Mouse (Mus musculus): ENCODE results near the gene Fibp. TPM values are rescaled to one million over a fixed set of nuclear protein-coding genes. Genes with fewer than 3 reads are reported as not detected.

Gene Fibp
- polyA plus RNA-seq, 1 experiment = 122 TPM

Other genes with a start within 250 kb of the Fibp start
- gene Pacs1, start 187.5 kb upstream of the Fibp start, polyA plus RNA-seq (2012; rRNA removed) = 16.3 and 22.6 TPM in 2 replicates
- 97.3 and 108 TPM in 2 replicates for gene Sf3b2, start 165.2 kb upstream of the Fibp start, polyA plus RNA-seq (2012; rRNA removed)
- gene Gal3st3, start 162.3 kb upstream of the Fibp start, polyA plus RNA-seq (2012; rRNA removed) = 0.03 and 0.04 TPM in 2 replicates
- not detected in 2 replicates for gene Catsper1, start 124.9 kb upstream of the Fibp start, polyA plus RNA-seq (2012; rRNA removed)
- 3.6 and 4.4 TPM in 2 replicates for gene Cst6, start 111.0 kb upstream of the Fibp start, polyA plus RNA-seq (2012; rRNA removed)
- 24.4 and 26.8 TPM in 2 replicates for gene Eif1ad, start 93.9 kb upstream of the Fibp start, polyA plus RNA-seq (2012; rRNA removed)
- 125 and 147 TPM in 2 replicates for gene Banf1, start 93.4 kb upstream of the Fibp start, polyA plus RNA-seq (2012; rRNA removed)
- gene Sart1, start 71.9 kb upstream of the Fibp start, polyA plus RNA-seq (2012; rRNA removed) = 36.7 and 51.4 TPM in 2 replicates
- not detected in 2 replicates for gene Tsga10ip, start 58.1 kb upstream of the Fibp start, polyA plus RNA-seq (2012; rRNA removed)
- 228 and 236 TPM in 2 replicates for gene Drap1, start 35.6 kb upstream of the Fibp start, polyA plus RNA-seq (2012; rRNA removed)
- gene AI837181, start 35.5 kb upstream of the Fibp start, polyA plus RNA-seq (2012; rRNA removed) = 65.3 and 68.9 TPM in 2 replicates
- 0.07 TPM in 1 of 2 replicates, not detected in the other for gene Fosl1, start 13.1 kb upstream of the Fibp start, polyA plus RNA-seq (2012; rRNA removed)
- 11.3 and 15.1 TPM in 2 replicates for gene Ccdc85b, start 2.7 kb upstream of the Fibp start, polyA plus RNA-seq (2012; rRNA removed)
- 2.6 and 4.0 TPM in 2 replicates for gene Ctsw, start 7.9 kb downstream of the Fibp start, polyA plus RNA-seq (2012; rRNA removed)
- gene Efemp2, start 13.3 kb downstream of the Fibp start, polyA plus RNA-seq (2012; rRNA removed) = 77.3 and 86.8 TPM in 2 replicates
- 23.3 and 32.8 TPM in 2 replicates for gene Mus81, start 27.8 kb downstream of the Fibp start, polyA plus RNA-seq (2012; rRNA removed)
- gene Cfl1, start 29.8 kb downstream of the Fibp start, polyA plus RNA-seq (2012; rRNA removed) = 669 and 714 TPM in 2 replicates
- 1.5 and 2.2 TPM in 2 replicates for gene 1700020D05Rik, start 43.2 kb downstream of the Fibp start, polyA plus RNA-seq (2012; rRNA removed)
- 33.0 and 37.7 TPM in 2 replicates for gene Snx32, start 49.9 kb downstream of the Fibp start, polyA plus RNA-seq (2012; rRNA removed)
- 4.7 and 5.1 TPM in 2 replicates for gene Ovol1, start 100.0 kb downstream of the Fibp start, polyA plus RNA-seq (2012; rRNA removed)
- 4.8 and 7.1 TPM in 2 replicates for gene Ap5b1, start 107.4 kb downstream of the Fibp start, polyA plus RNA-seq (2012; rRNA removed)
- gene Rnaseh2c, start 141.3 kb downstream of the Fibp start, polyA plus RNA-seq (2012; rRNA removed) = 38.2 and 41.2 TPM in 2 replicates
- 60.1 and 67.7 TPM in 2 replicates for gene Kat5, start 149.6 kb downstream of the Fibp start, polyA plus RNA-seq (2012; rRNA removed)
- gene Rela, start 176.9 kb downstream of the Fibp start, polyA plus RNA-seq (2012; rRNA removed) = 58.3 and 64.0 TPM in 2 replicates
- gene Sipa1, start 203.1 kb downstream of the Fibp start, polyA plus RNA-seq (2012; rRNA removed) = 17.3 and 19.6 TPM in 2 replicates
- gene Map3k11, start 228.1 kb downstream of the Fibp start, polyA plus RNA-seq (2012; rRNA removed) = 19.9 and 22.0 TPM in 2 replicates
- 40.5 and 53.5 TPM in 2 replicates for gene Pcnx3, start 228.3 kb downstream of the Fibp start, polyA plus RNA-seq (2012; rRNA removed)
- gene Kcnk7, start 243.8 kb downstream of the Fibp start, polyA plus RNA-seq (2012; rRNA removed) = 0.13 and 0.25 TPM in 2 replicates